Mouse (Mus musculus): ENCODE measurements around the gene Lrba. TPM values are rescaled to one million over a fixed set of nuclear protein-coding genes. Genes with fewer than 3 reads are reported as not detected.

The Lrba gene
- total and polyA plus RNA-seq, 3 experiments: 12.3 to 22.6 (median 13.8) TPM

GRCm38 (mm10) chr3:86668146-86668545, 443.7 kb downstream of the Lrba start:
- Histone ChIP-seq H3K4me1 (ENCODE audit: control insufficient read depth in 1 of 2, insufficient read depth in 2 of 2) (peaks cover 0 to 3% of the 10 kb centered on the region in 2 experiments; a peak in 1 of 4 replicates), H3K4me3 (replicated peaks in 1 of 3; ENCODE audit: low read depth in 2 of 3, low read length in 2 of 3, poor library complexity in 1 of 3) (no peak overlapping the region), H3K9ac (ENCODE audit: insufficient read depth, low read depth) (no peak overlapping the region), H3K27me3 (replicated peaks) (no peaks in the 10 kb centered on the region), H3K9me3 (replicated peaks; ENCODE audit: low read length) (no peaks in the 10 kb centered on the region), H3K27ac (ENCODE audit: insufficient read depth, low read depth) (no peak overlapping the region), H3K79me2 (replicated peaks; ENCODE audit: control insufficient read depth, extremely low read depth, insufficient read depth, poor library complexity, severe bottlenecking) (no peaks in the 10 kb centered on the region), H3K4me2 (ENCODE audit: insufficient read depth, low read depth, poor library complexity, severe bottlenecking) (no peak overlapping the region), H3K36me3 (replicated peaks in 1 of 2; ENCODE audit: control insufficient read depth in 1 of 2, insufficient read depth in 1 of 2, low read length in 1 of 2) (no peaks in the 10 kb centered on the region)
- dilution Hi-C loops (cut with MboI; ENCODE audit: extremely low pct_ligation_motif_present, extremely low pct_unique_long_range_greater_than_20kb, low sequenced_read_pairs): no loop called here
- no peak for DNase-seq (ENCODE audit: extremely low read depth)
- in situ Hi-C loops (cut with MboI; ENCODE audit: low pct_ligation_motif_present, low pct_unique_long_range_greater_than_20kb, low sequenced_read_pairs): no loop called here
- TF ChIP-seq PAX5 (IDR thresholded peaks at IDR 0.05; ENCODE audit: low read length): no peak
- TF ChIP-seq TCF12 (IDR thresholded peaks at IDR 0.05; ENCODE audit: low read depth, low read length): no peak
- no peak for TF ChIP-seq ETS1 (conservative IDR thresholded peaks at IDR 0.05; ENCODE audit: low read depth, low read length)
- TF ChIP-seq SIN3A (IDR thresholded peaks at IDR 0.05; ENCODE audit: low read length): no peak
- TF ChIP-seq ZNF384 (IDR thresholded peaks at IDR 0.05; ENCODE audit: low read depth, low read length): no peak
- no peak for TF ChIP-seq MYC (IDR thresholded peaks at IDR 0.05; ENCODE audit: low read depth, low read length)
- TF ChIP-seq RCOR1 (conservative IDR thresholded peaks at IDR 0.05; ENCODE audit: low read depth, low read length): no peak
- no peak for TF ChIP-seq JUND (conservative IDR thresholded peaks at IDR 0.05; ENCODE audit: low read depth, low read length)
- no peak for TF ChIP-seq HCFC1 (IDR thresholded peaks at IDR 0.05; ENCODE audit: low read depth, low read length)
- no peak for TF ChIP-seq MXI1 (IDR thresholded peaks at IDR 0.05; ENCODE audit: low read depth, low read length)
- no peak for TF ChIP-seq NRF1 (IDR thresholded peaks at IDR 0.05; ENCODE audit: low read depth, low read length)
- TF ChIP-seq POLR2AphosphoS2 (IDR thresholded peaks at IDR 0.05; ENCODE audit: low read depth, low read length): no peak
- TF ChIP-seq MAX (IDR thresholded peaks at IDR 0.05; ENCODE audit: low read length): no peak
- TF ChIP-seq RAD21 (IDR thresholded peaks at IDR 0.05; ENCODE audit: low read depth, low read length): no peak
- TF ChIP-seq ZMIZ1 (IDR thresholded peaks at IDR 0.05; ENCODE audit: low read depth, low read length): no peak
- TF ChIP-seq POLR2A (IDR thresholded peaks at IDR 0.05; ENCODE audit: low read depth, low read length): no peak
- no peak for TF ChIP-seq IRF4 (IDR thresholded peaks at IDR 0.05; ENCODE audit: low read depth, low read length)
- TF ChIP-seq MEF2A (IDR thresholded peaks at IDR 0.05; ENCODE audit: borderline replicate concordance, low read depth, low read length): no peak

- peaks cover 0 to 2% of the 10 kb centered on the region in 2 experiments for H3K36me3 ChIP-seq (replicated peaks in 1 of 2; ENCODE audit: control insufficient read depth in 1 of 2, insufficient read depth in 1 of 2, low read length in 1 of 2)
- no peak overlapping the region for H3K4me3 ChIP-seq (replicated peaks in 1 of 3; ENCODE audit: low read depth in 2 of 3, low read length in 2 of 3, poor library complexity in 1 of 3)
- DNase-seq (ENCODE audit: extremely low read depth): peak; percentile 58
- no peaks in the 10 kb centered on the region for H3K27me3 ChIP-seq (replicated peaks)
- dilution Hi-C loops (cut with MboI; ENCODE audit: extremely low pct_ligation_motif_present, extremely low pct_unique_long_range_greater_than_20kb, low sequenced_read_pairs): no loop called here
- no peaks in the 10 kb centered on the region for H3K79me2 ChIP-seq (replicated peaks; ENCODE audit: control insufficient read depth, extremely low read depth, insufficient read depth, poor library complexity, severe bottlenecking)
- in situ Hi-C loops (cut with MboI; ENCODE audit: low pct_ligation_motif_present, low pct_unique_long_range_greater_than_20kb, low sequenced_read_pairs): no loop called here
- H3K27ac ChIP-seq (ENCODE audit: insufficient read depth, low read depth): peak overlapping the region; percentile 28
- no peaks in the 10 kb centered on the region for H3K9me3 ChIP-seq (replicated peaks; ENCODE audit: low read length)
- peaks cover 2 to 13% of the 10 kb centered on the region in 2 experiments; a peak in 3 of 4 replicates for H3K4me1 ChIP-seq (ENCODE audit: control insufficient read depth in 1 of 2, insufficient read depth in 2 of 2)
- no peak overlapping the region for H3K9ac ChIP-seq (ENCODE audit: insufficient read depth, low read depth)
- peak overlapping the region; percentile 42 for H3K4me2 ChIP-seq (ENCODE audit: insufficient read depth, low read depth, poor library complexity, severe bottlenecking)
- TF ChIP-seq NELFE (IDR thresholded peaks at IDR 0.05; ENCODE audit: low read depth, low read length) (no peak), MEF2A (IDR thresholded peaks at IDR 0.05; ENCODE audit: borderline replicate concordance, low read depth, low read length) (no peak), MAFK (IDR thresholded peaks at IDR 0.05; ENCODE audit: insufficient replicate concordance, low read length) (no peak), E2F4 (IDR thresholded peaks at IDR 0.05; ENCODE audit: insufficient replicate concordance, low read depth, low read length) (no peak), PAX5 (IDR thresholded peaks at IDR 0.05; ENCODE audit: low read length) (no peak), USF1 (IDR thresholded peaks at IDR 0.05; ENCODE audit: low read depth, low read length) (no peak), TBP (conservative IDR thresholded peaks at IDR 0.05; ENCODE audit: low read depth, low read length) (0 out of 2 replicates have a peak, but pooled peaks have one; percentile 43), BHLHE40 (IDR thresholded peaks at IDR 0.05; ENCODE audit: low read depth, low read length) (no peak), KAT2A (IDR thresholded peaks at IDR 0.05; ENCODE audit: insufficient replicate concordance, low read length) (no peak), ZMIZ1 (IDR thresholded peaks at IDR 0.05; ENCODE audit: low read depth, low read length) (no peak), SMC3 (IDR thresholded peaks at IDR 0.05; ENCODE audit: low read depth, low read length) (no peak), JUND (conservative IDR thresholded peaks at IDR 0.05; ENCODE audit: low read depth, low read length) (no peak), USF2 (conservative IDR thresholded peaks at IDR 0.05; ENCODE audit: low read depth, low read length) (no peak), NRF1 (IDR thresholded peaks at IDR 0.05; ENCODE audit: low read depth, low read length) (no peak), ZC3H11A (IDR thresholded peaks at IDR 0.05; ENCODE audit: low read depth, low read length) (no peak), POLR2AphosphoS2 (IDR thresholded peaks at IDR 0.05; ENCODE audit: low read depth, low read length) (no peak), RAD21 (IDR thresholded peaks at IDR 0.05; ENCODE audit: low read depth, low read length) (no peak), HCFC1 (IDR thresholded peaks at IDR 0.05; ENCODE audit: low read depth, low read length) (no peak), UBTF (IDR thresholded peaks at IDR 0.05; ENCODE audit: low read depth, low read length) (no peak), MAX (IDR thresholded peaks at IDR 0.05; ENCODE audit: low read length) (0 out of 2 replicates have a peak, but pooled peaks have one; percentile 37), ZNF384 (IDR thresholded peaks at IDR 0.05; ENCODE audit: low read depth, low read length) (no peak), MXI1 (IDR thresholded peaks at IDR 0.05; ENCODE audit: low read depth, low read length) (no peak), CTCF (conservative IDR thresholded peaks at IDR 0.05 in 1 of 2, IDR thresholded peaks at IDR 0.05 in 1 of 2; ENCODE audit: low read depth in 2 of 2, low read length in 2 of 2) (no peak), POLR2A (IDR thresholded peaks at IDR 0.05; ENCODE audit: low read depth, low read length) (peak; percentile 45; the same call in 1 of the 2 replicates)
These were observed 453.2 kb downstream of the Lrba start for GRCm38 (mm10) chr3:86677573-86678155.

All from CH12.LX (cell line).